Mouse (Mus musculus): ENCODE results near the gene Ttk.

Ttk gene

DNA sequence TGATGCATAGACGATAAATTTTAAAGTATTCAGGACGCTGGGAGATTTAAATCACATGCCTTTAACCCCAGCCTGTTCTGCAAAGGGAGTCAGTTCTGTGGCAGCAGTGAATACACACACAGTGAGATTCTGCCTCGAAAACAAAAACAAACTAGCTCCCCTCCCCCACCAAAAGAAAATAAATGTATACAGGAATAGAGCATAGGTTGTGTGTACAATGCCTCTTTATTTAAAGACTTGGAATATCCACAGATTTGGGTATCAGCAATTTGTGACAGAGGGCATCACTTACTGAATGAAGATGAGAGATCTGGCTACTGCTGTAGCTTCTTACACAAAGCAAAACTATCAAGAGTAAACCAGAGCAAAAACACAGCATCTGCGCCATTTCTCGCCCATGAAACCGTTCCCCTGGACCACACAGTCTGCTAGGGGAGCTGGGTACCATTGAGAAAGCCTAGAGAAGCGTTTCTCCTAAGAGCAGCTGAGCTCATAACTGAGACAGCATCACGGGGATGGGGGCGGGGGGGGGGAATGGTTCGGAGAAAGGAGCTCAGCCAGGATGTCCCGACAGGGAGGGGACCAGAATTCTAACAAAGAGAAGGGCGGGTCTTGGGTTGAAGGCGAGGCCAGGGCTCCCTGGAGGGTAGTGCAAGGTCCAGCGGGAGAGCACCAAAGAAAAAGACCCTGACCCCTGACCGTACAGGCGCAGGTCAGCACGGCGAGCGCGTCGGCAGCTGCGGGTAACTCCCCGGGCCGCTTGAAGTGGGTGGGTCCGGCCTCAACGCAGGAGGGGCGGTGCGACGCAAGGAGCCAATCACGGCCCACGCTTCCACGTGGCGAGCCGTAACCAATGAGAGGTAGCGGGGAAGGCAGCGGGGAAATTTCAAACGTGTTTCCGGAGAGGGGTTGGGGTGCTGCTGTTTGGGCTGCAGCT lies at the start of gene Ttk:
TSS of gene Ttk (plus strand) at position 879 of the 937 bp plus-strand sequence.
- peak; percentile 93 for DNase-seq

- DNase-seq = no peak
These were observed 49.0 kb upstream of the Ttk start for GRCm38 (mm10) chr9:83785501-83785900.

DNA sequence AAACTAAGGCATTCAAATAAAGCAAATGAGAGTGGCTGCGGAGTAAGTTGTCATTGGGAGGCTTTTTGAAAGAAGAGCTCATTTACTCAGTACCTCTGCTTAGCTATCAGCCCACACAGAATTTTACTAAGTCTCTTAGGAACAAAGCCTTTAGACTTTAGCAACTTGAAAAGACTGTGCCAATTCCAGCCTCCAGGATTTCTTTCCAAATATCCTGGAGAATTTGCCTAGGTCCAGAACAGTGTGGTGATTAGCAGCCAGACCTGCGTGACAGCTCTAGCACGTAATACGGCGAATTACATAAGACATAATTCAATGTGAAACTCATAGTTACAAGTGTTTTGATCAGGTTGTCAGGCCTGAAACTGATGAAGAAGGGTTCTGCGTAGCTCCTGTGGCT lies 45.2 kb upstream of the Ttk start:
- no peak for DNase-seq

- no peak for DNase-seq
These were observed 37.6 kb upstream of the Ttk start for GRCm38 (mm10) chr9:83796875-83797274.

- no peak for DNase-seq
These were observed 36.6 kb upstream of the Ttk start for GRCm38 (mm10) chr9:83797898-83798297.

- DNase-seq = no peak
These were observed 30.1 kb upstream of the Ttk start for GRCm38 (mm10) chr9:83804341-83804740.

DNA sequence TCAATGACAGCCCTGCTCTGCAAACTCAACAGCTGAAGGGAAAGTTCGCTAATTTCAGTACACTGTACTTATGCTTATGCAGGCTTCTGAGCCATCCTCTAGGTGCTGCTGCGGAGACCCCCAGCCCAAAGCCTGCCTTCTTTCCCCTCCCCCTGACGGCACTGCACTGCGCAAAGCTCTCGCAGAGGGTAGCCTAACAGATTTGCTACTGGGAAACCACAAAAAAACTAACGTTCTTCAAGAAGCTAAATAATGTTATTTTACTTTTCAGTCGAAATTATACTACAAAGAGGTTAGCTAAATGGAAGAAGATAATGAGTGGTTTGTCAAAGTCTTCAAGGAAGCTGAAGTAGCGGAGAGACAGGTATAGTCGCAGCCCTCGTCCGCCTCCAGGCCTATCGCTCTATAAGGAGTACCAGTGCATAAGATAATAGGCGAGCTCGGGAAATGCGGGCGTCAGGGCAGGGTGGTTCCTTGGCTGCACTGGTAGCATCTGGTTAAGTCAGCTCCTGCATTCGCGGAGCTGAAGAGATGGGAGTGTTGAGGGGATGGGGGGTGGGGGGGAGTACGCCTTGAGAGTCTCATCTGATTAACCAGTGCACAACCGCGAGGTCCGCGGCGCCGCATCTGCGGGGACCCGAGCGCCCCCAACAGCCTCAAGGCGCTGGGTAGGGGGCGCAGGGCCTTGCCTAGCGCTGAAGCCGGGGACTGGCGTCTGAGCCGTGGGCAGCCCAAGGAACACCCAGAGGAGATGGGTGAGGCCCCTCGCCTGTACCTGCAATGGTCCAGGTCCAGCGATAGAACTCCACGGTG lies 29.1 kb upstream of the Ttk start:
- peak; percentile 11 for DNase-seq

- peak; percentile 59 for DNase-seq
These were observed 28.3 kb upstream of the Ttk start, which contains the start of gene Elovl4 for GRCm38 (mm10) chr9:83805977-83806815. Elovl4 (minus strand) TSS chr9:83806277.

DNA sequence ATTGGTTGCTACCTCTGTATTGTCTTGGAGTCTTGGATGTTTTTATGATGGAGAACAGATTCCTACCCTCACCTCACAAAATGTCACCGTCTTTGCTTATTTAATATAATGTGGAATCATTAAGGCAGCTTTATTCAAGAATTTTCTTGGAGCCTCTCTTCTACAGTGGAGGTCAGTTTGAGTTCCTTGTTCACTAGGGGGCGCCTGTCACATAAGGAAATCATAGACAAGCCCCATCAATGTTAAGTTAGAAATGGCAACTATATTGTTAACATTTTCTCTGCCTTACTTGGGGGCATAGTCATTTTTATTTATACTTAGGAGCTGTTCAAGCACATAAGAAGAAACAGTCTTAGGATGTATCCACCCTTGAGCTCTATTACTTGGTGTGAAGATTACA lies 26.9 kb upstream of the Ttk start:
- peak; percentile 53 for DNase-seq

DNA sequence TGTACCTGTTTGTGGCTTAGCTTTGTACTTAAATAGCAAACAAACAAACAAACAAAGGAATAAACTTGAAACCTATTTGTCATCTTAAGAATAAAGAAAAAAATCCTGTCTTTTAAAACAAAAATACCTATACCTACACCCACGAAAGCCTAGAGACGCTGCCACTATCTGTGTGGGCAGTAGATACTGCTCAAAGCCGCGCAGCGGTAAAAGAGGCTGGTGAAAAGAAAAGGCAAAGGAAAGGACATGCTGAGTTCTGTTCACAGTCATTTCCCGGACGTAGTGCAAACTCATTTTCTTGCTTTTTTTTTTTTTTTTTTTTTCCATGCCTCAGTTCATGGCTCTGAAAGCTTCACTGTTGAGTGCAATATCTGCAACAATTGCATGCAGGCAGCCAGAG lies 15.3 kb upstream of the Ttk start:
- no peak for DNase-seq

DNA sequence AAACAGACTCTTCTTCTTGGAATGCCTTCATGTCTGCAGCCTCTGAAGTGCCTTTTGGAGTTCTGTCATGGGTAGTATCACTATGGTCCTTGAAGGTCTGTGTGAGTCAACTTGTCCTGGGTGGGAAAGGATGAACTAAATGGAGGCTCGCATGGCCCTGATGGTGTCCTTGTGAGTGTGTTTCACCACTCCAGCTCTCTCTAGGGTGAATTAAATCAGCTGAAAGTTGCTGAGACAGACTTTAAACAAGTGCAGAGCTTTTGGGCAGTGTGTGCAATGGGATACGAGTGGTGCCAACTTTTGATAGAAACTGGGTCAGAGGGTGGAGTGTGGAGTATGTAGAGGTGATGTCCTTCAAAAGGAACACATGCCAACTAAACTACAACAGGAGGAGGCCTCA lies 13.5 kb upstream of the Ttk start:
- no peak for DNase-seq

DNA sequence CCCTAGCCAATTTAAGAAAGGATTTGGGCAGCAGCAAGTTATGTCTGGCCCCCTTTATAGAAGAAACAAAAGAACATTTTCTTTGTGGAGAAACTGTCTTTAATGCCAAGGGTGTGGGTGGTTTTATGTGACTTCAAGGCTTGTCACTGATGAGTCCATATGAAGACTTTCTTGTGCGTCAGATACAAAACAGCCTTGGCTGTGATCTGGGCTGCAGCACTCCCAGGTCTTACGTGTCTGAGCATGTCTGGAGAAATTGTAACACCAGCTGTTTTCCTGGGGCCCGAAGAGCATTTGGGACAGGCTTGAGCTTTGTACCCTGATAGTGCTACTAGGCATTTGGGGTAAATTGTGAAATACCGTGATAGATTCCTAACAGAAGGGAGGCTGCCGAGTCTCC lies 11.6 kb upstream of the Ttk start:
- DNase-seq = no peak

- peak; percentile 17 for DNase-seq
These were observed 4.6 kb upstream of the Ttk start for GRCm38 (mm10) chr9:83829896-83830295.

GRCm38 (mm10) chr9:83831152-83831551 lies 3.3 kb upstream of the Ttk start:
- DNase-seq = no peak

- no peak for DNase-seq
These were observed 342 bp downstream of the Ttk start for GRCm38 (mm10) chr9:83834748-83835313.

GRCm38 (mm10) chr9:83852464-83852863 lies 18.0 kb downstream of the Ttk start:
- DNase-seq = no peak

DNA sequence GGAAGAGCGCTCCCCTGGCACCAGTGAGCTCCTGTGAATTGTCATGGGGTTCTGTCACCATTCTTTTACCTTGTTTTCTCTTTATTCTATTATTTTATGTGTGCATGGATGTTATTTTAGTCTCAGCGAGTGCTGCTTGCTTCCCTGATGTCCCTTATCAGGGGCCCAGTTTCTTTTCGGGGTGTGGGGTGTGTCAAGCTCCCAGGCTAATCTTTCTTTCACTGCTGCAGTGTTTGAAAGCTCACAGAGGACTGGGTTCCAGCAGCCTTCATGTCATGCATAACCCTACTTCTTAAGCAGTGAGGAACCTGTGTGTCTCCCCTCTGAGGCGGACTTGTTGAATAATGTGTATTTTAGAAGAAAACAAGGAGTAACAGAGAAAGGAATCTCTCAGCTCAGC lies 30.7 kb downstream of the Ttk start:
- no peak for DNase-seq

GRCm38 (mm10) chr9:83882191-83882590 lies 47.7 kb downstream of the Ttk start:
- DNase-seq = no peak

- DNase-seq = no peak
These were observed 51.7 kb downstream of the Ttk start for GRCm38 (mm10) chr9:83886149-83886548.

DNA sequence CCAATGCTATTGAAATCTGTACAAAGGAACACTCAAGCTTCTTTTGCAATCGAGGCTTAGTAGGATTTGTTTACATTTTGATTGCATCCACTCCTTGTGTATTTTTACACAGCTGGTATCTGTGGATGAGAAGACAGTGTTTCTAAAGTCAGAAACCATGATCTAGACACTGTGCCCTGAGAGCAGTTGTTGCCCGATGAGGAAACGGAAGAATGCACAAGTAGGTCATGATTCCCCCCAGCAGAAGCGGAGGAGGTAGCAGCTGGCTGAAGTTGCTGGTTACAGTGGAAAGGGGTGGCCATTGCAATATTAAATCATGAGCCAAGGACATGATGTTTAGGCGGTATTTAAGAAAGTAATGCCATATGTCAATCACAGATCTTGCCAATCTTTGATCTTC lies 53.7 kb downstream of the Ttk start:
- no peak for DNase-seq

- no peak for DNase-seq
These were observed 58.6 kb downstream of the Ttk start for GRCm38 (mm10) chr9:83893073-83893472.

DNA sequence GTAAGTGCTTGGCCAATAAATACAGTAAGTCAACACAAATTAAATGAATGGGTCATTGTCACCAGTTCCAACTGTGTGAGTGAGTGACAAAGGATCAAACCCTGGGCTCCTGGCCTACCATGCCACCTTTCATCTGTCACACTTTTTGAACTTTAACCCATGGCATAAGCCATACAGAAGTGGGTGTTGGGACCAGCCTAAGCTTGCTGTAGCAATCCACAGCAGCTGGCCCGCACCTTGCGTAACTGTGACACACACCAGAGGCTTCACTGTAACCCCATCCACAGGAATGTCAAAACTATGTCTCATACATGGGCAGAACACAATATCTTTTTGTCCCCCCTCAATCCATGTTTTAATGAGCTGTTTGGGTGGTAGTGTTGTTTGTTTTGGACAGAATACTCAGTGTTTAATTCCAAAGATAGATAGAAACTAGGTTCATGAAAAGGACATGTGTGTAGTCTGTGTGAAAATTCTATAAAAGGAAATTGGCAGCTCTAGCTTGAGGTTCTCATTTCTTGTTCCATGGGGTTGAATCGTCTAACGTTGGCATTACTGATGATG lies 59.4 kb downstream of the Ttk start:
- DNase-seq = no peak
